Mouse (Mus musculus) left cerebral cortex, postnatal 4 days (tissue): ENCODE measurements around the gene Plxna4. TPM values are rescaled to one million over a fixed set of nuclear protein-coding genes. Genes with fewer than 3 reads are reported as not detected.
A peak's percentile ranks its signal among the peaks of the same experiment; 100 is the strongest.

ENCODE experiments used
- DNase-seq: peaks from one replicate; pipeline ENCODE4 v3.0.0-alpha.2; 2022
- intact Hi-C: fragments of 180-260 bp; cut with DNase I; formaldehyde crosslinking; loops from one replicate; pipeline ENCODE4 v1.15.1; 2025
- total RNA-seq, 2 experiments: library from RNA; stranded (reverse); gene quantifications; 2 replicates each; pipeline ENCODE4 v1.2.3; 2021

Gene Plxna4
- total RNA-seq, 2 experiments from 2014 or later, result 112 to 116 TPM

DNA sequence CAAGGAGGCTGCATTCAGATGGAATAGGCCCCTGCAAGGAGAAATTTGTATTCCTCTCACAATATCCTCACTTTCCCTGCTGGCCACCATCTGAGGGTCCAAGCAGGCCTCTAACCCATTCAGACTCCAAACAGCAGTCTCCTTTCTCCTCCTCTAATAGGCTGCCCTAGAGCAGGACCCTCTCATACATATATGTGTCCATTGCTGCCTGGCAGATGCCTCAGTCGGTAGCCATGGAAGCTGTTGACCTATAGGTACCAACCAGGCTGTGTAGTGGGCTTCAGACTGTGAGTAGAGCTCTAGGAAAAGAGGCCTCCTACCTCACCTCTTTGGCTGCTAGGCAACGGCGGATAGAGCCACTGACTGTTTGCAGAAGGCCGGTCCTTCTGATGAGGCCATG is 225.6 kb downstream of the Plxna4 start:
- intact Hi-C loops, result no loop called here
- DNase-seq, result no peak

GRCm38 (mm10) chr6:32359675-32360074 is 228.3 kb downstream of the Plxna4 start:
- intact Hi-C loops, result no loop called here
- DNase-seq, result no peak

GRCm38 (mm10) chr6:32357497-32357896 is 230.5 kb downstream of the Plxna4 start:
- intact Hi-C loops, result no loop called here
- no peak for DNase-seq

GRCm38 (mm10) chr6:32355559-32355958 is 232.4 kb downstream of the Plxna4 start:
- intact Hi-C loops, result no loop called here
- peak; percentile 67 for DNase-seq

DNA sequence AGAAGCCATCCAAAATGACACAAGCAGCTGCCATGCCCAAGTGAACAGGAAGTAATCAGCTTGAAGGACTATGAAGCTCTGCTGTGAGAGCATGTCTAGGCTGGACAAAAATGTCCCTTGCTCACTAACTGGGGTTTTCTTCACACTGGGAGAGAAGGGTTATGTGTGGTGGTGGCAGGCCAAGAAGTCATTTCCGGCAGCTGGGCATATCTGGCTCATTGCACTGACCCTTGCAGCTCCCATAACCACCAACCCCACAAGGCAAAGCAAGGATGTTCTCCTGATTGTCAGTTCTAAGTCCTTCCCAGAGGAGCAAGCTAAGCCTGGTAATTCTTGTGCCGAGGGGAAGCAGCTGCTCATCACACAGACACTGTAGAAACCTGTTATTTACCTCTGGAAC is 239.0 kb downstream of the Plxna4 start:
- DNase-seq, result no peak
- intact Hi-C loops, result no loop called here

- intact Hi-C loops, result no loop called here
- DNase-seq, result no peak
These were observed 239.9 kb downstream of the Plxna4 start for GRCm38 (mm10) chr6:32348126-32348525.

DNA sequence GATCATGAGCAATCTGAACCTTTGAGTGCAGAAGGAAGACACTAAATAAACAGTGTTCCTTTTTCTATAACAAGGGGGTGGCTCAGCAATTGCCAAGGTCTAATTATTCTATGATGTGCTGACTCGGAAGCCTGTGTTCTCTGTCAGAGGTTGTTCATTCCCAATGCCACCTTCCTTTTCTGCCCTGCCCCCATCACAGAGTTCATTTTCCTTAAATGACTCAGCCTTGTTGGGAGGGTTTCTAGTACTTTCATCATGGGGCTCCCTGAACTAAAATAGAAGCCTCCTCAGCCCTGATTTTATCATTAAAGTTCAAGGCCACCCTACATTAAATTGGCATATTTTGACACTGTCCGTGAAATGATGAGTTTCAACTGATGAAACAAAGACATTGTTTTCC is 242.0 kb downstream of the Plxna4 start:
- DNase-seq, result no peak
- intact Hi-C loops, result no loop called here

DNA sequence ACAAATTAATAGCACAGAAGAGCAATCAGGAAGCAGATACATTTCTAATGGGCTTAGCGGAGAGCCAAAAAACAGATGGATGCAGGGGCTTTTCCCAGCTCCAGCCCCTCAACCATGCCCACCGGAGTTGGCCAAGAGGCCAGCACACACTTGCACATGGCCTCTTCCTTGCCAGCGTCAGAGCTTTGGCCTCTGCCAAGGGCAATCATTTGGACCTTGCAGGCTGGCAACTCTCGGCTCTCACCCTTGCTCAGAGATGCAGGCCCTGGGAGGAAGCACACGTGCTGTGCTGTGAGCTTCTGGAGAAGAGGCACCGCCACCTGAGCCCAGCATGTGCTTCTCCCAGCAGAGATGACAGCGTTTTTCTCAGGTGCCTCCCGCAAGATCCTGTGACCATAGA is 245.3 kb downstream of the Plxna4 start:
- intact Hi-C loops, result no loop called here
- peak; percentile 53 for DNase-seq

- no peak for DNase-seq
- intact Hi-C loops, result no loop called here
These were observed 245.7 kb downstream of the Plxna4 start for GRCm38 (mm10) chr6:32342272-32342671.

DNA sequence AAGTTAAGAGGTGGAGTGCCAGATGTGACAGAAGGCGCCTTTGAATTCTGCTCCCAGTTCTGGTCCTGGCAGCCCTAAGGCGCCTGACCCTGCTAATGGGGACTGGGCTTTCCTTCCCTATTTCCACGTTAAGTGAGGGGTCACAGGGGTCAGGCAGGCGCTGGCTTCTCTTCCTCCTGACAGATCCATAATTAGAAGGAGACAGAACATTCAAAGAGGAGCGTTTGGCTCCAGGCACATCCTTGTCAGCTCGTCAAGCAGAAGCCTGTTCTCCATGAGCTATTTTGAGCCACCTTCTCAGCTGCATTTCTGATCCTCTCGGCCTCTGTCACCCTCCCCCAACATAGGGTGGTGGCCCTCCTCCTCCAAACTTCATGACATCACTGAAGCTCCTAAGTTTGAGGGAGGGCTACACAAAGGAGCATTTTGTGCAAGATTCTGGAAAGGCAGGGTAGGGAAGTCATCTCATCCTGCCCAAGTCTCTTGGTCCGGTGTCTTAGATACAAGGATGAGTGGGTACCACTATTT is 249.5 kb downstream of the Plxna4 start:
- DNase-seq, result no peak
- intact Hi-C loops, result no loop called here

GRCm38 (mm10) chr6:32331281-32331680 is 256.7 kb downstream of the Plxna4 start:
- no peak for DNase-seq
- intact Hi-C loops, result no loop called here

DNA sequence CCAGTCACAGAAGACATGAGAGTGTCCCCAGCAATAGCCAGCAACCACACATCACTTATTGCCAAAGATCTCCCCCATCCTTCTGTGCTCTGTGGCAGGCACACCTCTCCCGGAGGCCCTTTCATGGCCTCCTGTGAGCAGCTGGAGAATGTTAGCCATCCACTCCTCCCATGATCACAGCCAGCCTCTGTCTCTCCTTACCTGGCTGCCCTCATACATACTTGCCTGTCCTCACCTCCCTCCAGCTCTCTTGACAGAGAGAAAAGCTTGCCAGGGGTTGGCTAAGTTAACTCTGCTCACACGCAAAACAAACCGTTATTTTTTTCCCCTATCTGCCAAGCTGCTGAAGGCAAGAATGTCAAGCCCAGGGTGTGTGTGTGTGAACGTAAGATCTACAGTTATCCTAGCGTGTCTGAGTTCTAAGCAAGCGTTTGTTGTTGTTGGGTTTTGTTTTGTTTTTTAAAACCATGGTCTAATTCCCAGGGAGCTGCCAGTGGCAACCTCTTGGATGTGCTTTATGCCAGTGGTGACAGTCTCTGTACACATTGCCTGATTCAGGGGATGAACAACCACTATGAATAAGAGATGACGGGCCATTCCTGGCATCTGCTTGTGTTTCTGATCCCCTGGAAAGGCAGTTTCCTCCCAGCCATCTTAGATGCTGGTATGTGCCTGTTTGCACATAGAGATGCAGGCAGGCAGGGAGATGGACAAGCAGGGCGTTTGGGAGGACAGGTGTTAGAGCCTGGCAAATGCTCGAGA is 257.8 kb downstream of the Plxna4 start:
- DNase-seq, result no peak
- intact Hi-C loops, result no loop called here

DNA sequence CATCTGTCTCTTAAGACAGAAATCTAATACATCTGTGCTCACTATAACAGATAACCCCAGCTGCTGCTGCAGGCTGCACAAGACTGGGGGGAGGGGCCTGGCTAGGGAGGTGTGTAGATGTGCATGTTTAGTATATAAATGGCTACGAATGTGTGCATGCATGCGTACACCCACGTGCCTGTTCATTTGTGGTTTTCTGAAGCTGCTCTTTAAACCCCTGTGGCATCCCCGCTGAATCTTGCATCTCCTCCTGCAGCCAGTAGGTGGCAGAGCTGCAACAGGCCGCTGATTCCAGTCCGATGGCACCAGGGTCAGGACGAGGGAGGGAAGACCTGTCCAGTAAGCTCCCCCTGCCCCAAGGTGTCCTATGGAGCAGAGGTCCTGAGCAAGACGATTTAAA is 260.0 kb downstream of the Plxna4 start:
- intact Hi-C loops, result loop anchor here (5.0 to 10.0 kb wide), 3 partner anchors 259 to 663 kb away; partner anchors contain the start of gene Plxna4
- peak; percentile 73 for DNase-seq

DNA sequence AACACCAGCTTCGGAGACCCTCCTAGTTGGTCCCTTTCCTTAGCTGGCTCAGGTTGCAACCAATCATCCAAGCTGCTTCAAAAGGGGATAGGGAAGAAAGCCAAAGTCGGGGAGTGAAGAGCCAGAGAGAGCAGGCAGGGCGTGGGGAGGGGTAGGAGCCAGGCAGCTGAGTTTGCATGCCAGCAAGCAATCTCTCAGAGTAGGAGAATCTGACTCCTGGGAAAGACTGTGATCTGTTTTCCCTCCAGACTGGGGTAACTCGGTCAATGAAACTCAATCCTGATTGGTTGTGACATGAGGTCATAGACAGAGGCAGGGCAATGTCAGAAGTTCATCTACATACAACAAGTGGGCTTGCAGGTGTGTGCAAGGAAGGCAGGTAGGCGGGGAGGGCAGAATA is 260.8 kb downstream of the Plxna4 start:
- peak; percentile 48 for DNase-seq
- intact Hi-C loops, result loop anchor here (5.0 to 10.0 kb wide), 3 partner anchors 260 to 662 kb away; partner anchors contain the start of gene Plxna4

DNA sequence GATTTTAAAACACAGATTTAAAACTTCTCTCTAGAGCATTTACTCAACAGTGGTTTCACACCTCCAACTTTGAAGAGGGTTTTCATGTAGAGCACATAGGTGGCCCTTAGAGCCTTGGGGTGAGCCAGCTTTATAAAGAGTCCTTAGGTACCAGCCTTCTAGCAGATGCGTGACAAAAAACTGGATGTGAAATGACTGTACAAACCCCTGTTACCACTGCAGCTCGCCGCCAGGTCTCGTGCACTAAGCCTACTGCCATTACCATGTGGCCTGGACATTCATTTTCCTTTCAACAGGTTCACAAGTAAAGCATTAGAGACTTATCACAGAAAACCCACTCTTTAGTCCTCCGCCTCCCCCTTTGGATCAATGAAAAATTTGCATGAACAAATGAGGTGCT is 261.6 kb downstream of the Plxna4 start:
- no peak for DNase-seq
- intact Hi-C loops, result loop anchor here (5.0 to 10.0 kb wide), 3 partner anchors 261 to 662 kb away; partner anchors contain the start of gene Plxna4

GRCm38 (mm10) chr6:32325851-32326250 is 262.1 kb downstream of the Plxna4 start:
- intact Hi-C loops, result loop anchor here (5.0 to 10.0 kb wide), 3 partner anchors 261 to 661 kb away; partner anchors contain the start of gene Plxna4
- DNase-seq, result no peak

DNA sequence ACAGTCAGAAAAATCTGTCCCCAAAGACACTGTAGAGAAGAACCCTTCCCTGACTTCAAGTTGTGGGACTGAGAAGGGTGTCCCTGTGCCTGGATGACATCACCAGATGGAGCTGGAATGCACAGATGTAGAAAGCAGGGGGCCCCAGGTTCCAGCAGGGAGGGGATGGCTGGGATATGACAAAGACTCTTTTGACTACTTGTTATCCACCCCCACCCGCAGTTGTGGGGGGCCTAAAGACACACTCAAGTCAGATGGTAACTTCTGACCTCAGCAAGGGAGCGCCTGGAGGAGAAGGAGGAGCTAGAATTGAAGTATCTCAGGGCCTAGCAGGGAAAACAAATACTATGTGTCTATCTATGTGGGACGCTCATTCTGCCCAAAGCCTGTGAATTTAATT is 266.8 kb downstream of the Plxna4 start:
- DNase-seq, result no peak
- intact Hi-C loops, result loop anchor here (10.0 kb wide), 2 partner anchors 386 to 656 kb away; no protein-coding TSS in a partner anchor

DNA sequence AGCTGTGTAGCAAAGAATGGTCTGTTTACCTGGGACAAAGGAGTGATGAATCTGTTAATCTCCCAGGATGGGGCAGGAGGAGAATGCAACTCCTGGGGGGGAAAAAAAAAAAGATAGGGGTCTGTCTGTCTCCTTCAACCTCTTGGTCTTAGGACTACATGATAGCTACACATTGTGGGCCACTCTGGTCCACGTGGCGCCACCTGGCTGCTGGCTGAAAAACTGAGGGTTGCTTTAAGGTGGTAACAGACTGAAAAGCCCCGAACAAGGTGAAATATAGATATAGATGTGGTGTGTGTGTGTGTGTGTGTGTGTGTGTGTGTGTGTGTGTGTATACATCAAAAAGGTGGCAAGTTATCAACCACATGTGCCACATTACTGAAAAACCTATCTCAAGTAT is 267.7 kb downstream of the Plxna4 start:
- intact Hi-C loops, result loop anchor here (10.0 kb wide), 2 partner anchors 385 to 655 kb away; no protein-coding TSS in a partner anchor
- peak; percentile 36 for DNase-seq

DNA sequence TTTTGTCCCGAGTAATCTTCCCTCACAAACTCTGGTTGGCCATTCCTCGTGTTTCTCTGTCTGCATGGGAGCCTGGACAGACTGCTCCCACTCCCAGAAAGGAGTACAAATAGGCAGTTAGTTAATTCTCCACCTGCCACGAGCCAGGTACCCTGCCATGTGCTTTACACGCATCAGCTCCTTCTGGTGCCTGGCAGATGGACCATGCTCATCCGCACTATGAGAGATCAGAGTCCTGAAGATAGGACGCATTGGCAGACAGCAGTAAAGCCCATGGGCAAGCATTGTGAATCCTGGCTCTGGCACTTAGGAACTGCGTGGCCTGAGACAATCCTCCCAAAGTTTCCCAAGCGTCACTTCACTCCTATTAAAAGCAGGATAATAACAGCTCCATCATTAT is 270.5 kb downstream of the Plxna4 start:
- peak; percentile 46 for DNase-seq
- intact Hi-C loops, result no loop called here

DNA sequence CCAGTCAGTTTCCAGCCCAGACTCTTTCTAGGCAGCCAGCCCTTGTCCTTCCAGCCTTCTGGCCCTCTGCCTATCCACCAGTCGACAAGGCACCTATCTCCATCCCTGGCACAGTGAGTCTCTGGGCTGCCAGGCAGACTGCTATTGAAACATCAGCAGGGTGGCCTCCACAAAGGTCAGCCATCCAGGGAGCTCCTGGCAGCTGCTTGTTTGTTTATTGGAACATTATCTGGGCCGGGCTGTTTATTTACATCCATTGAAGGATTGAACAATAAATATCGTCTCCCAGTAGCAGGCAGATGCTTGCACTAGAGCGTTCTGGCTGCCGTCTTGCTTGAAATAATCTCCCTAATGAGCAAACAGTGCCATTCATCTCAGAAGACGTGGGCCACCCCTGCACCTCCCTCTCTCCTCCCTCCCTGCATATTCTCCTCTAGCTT is 273.0 kb downstream of the Plxna4 start:
- intact Hi-C loops, result no loop called here
- DNase-seq, result peak; percentile 55

DNA sequence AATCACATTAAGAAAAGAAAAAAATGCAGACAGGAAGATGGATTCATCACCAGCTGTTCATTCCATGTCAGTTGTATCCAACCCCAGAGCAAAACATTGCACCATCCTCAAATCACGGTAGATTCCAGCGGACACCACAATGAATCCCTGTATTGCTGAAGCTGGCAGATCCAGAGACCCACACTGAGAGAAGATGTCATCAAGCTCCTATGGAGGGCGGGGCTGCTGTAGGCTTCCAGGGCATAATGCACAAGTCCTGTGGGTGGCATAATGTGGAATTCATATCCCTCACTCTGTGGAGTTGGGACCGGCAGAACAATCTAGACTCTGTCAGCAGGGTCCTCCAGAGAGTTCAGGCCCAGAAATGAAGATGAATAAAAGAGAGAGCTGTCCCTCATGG is 278.8 kb downstream of the Plxna4 start:
- DNase-seq, result no peak
- intact Hi-C loops, result no loop called here

DNA sequence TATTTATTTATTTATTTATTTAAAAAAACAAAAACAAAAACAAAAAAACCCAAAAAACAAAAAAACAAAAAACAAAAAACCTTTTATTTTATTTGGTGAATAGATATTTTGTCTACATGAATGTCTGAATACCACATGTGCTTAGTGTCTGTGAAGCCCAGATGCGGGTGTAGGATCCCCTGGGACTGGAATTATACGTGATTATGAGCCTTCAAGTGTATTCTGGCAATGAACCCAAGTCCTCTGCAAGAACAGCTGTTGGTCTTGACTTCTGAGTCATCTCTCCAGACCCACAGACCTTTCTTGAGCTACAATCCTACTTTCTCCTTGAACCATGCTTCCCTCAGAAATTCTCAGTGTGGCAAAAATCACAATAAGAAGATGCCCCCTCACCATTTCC is 287.4 kb downstream of the Plxna4 start:
- intact Hi-C loops, result no loop called here
- no peak for DNase-seq
